ENCODE assay signal across 13 mouse cellular contexts in genomic region chr12:80103089-80103488, GRCm38 (mm10). TPM values are rescaled to one million over a fixed set of nuclear protein-coding genes. Genes with fewer than 3 reads are reported as not detected.
A peak's percentile ranks its signal among the peaks of the same experiment; 100 is the strongest.
DNase-seq lines count a peak whose midpoint lies in the region; ATAC-seq and TF ChIP-seq lines count a peak whose summit lies in the region.
"Had no signal": no experiment of that assay in that cellular context is flagged by ENCODE, and none has a peak within 500 bp of the region (broad histone marks: within the 10 kb centered on the region; RNA-seq: fewer than 3 reads in every experiment).

No protein-coding gene starts in this region.

- no peak overlapping the region for H3K9ac ChIP-seq in heart, embryonic 11.5 days (ENCODE audit: low read depth, low read length)
- no peak overlapping the region for H3K9ac ChIP-seq in midbrain, embryonic 14.5 days (replicated peaks; ENCODE audit: low read length)
- H3K9ac ChIP-seq in liver, embryonic 14.5 days (replicated peaks), result no peak overlapping the region
- H3K9ac ChIP-seq in stomach, postnatal 0 days (ENCODE audit: low read length), result peak overlapping the region; percentile 31; the same call in 1 of the 2 replicates
- H3K9ac ChIP-seq: forebrain, postnatal 0 days; hindbrain, embryonic 14.5 days; midbrain, embryonic 15.5 days had no signal

- ATAC-seq in heart, embryonic 11.5 days (replicated peaks; ENCODE audit: insufficient number of reproducible peaks, low FRiP score, low TSS enrichment), result no peak
- ATAC-seq in midbrain, embryonic 14.5 days (ENCODE audit: low FRiP score, low TSS enrichment), result no peak
- peak; percentile 56 for ATAC-seq in liver, embryonic 14.5 days (ENCODE audit: insufficient read depth)
- peak; percentile 81 for ATAC-seq in stomach, postnatal 0 days (ENCODE audit: low FRiP score, low TSS enrichment)
- ATAC-seq: forebrain, postnatal 0 days; midbrain, embryonic 15.5 days had no signal

- no peak for TF ChIP-seq EP300 in liver, embryonic 14.5 days (IDR thresholded peaks at IDR 0.05; ENCODE audit: low read depth)
- no peak for TF ChIP-seq EP300 in stomach, postnatal 0 days (optimal IDR thresholded peaks at IDR 0.05)

- H3K9me3 ChIP-seq in heart, embryonic 10.5 days, result no peaks in the 10 kb centered on the region
- H3K9me3 ChIP-seq in heart, embryonic 11.5 days (replicated peaks; ENCODE audit: control insufficient read depth, low read length), result no peaks in the 10 kb centered on the region
- peaks cover 5% of the 10 kb centered on the region; the same call in 1 of the 2 replicates for H3K9me3 ChIP-seq in midbrain, embryonic 10.5 days (replicated peaks)
- H3K9me3 ChIP-seq in midbrain, embryonic 14.5 days (ENCODE audit: control insufficient read depth, low read length), result no peaks in the 10 kb centered on the region; the same call in 1 of the 2 replicates
- no peaks in the 10 kb centered on the region for H3K9me3 ChIP-seq in liver, embryonic 14.5 days (ENCODE audit: control insufficient read depth, low read length)
- no peaks in the 10 kb centered on the region for H3K9me3 ChIP-seq in stomach, postnatal 0 days (ENCODE audit: control insufficient read depth, low read length)
- H3K9me3 ChIP-seq: midbrain, embryonic 15.5 days had no signal

- H3K36me3 ChIP-seq in heart, embryonic 10.5 days, result peaks cover 13% of the 10 kb centered on the region
- H3K36me3 ChIP-seq in heart, embryonic 11.5 days (ENCODE audit: control insufficient read depth, insufficient read depth, low read length), result 0 out of 2 replicates have a peak, but pooled peaks cover 3% of the 10 kb centered on the region
- H3K36me3 ChIP-seq in midbrain, embryonic 10.5 days, result peaks cover 24% of the 10 kb centered on the region
- H3K36me3 ChIP-seq in midbrain, embryonic 14.5 days (ENCODE audit: control insufficient read depth, insufficient read depth, low read length), result no peaks in the 10 kb centered on the region
- no peaks in the 10 kb centered on the region for H3K36me3 ChIP-seq in liver, embryonic 14.5 days (replicated peaks; ENCODE audit: control insufficient read depth, insufficient read depth, low read depth)
- H3K36me3 ChIP-seq in stomach, postnatal 0 days (ENCODE audit: control insufficient read depth, insufficient read depth, low read length), result 0 out of 2 replicates have a peak, but pooled peaks cover 6% of the 10 kb centered on the region
- H3K36me3 ChIP-seq: midbrain, embryonic 15.5 days had no signal

- H3K27ac ChIP-seq in heart, embryonic 10.5 days, result peak overlapping the region; percentile 65; the same call in 1 of the 2 replicates
- H3K27ac ChIP-seq in heart, embryonic 11.5 days (ENCODE audit: low read depth, low read length), result no peak overlapping the region
- peak overlapping the region; percentile 46 for H3K27ac ChIP-seq in midbrain, embryonic 10.5 days (replicated peaks)
- no peak overlapping the region for H3K27ac ChIP-seq in midbrain, embryonic 14.5 days (replicated peaks; ENCODE audit: low read depth, low read length)
- 0 out of 2 replicates have a peak overlapping the region, but pooled peaks have one; percentile 13 for H3K27ac ChIP-seq in liver, embryonic 14.5 days
- peak overlapping the region; percentile 91 for H3K27ac ChIP-seq in stomach, postnatal 0 days (replicated peaks)
- H3K27ac ChIP-seq: heart, adult 2 months; hindbrain, embryonic 14.5 days; midbrain, embryonic 15.5 days had no signal

- WGBS in heart, embryonic 10.5 days, result 43% methylated on average over 4 of the region's 4 CpGs
- 45% methylated on average over 4 of the region's 4 CpGs for WGBS in heart, embryonic 11.5 days (ENCODE audit: insufficient replicate concordance)
- 74% methylated on average over 4 of the region's 4 CpGs for WGBS in midbrain, embryonic 10.5 days
- 81% methylated on average over 4 of the region's 4 CpGs for WGBS in midbrain, embryonic 14.5 days
- WGBS in liver, embryonic 14.5 days (ENCODE audit: insufficient replicate concordance), result 67% methylated on average over 4 of the region's 4 CpGs
- WGBS in stomach, postnatal 0 days, result 34% methylated on average over 4 of the region's 4 CpGs

- H3K27me3 ChIP-seq in heart, embryonic 10.5 days (ENCODE audit: insufficient read depth, poor library complexity, severe bottlenecking), result no peaks in the 10 kb centered on the region
- no peaks in the 10 kb centered on the region for H3K27me3 ChIP-seq in heart, embryonic 11.5 days (ENCODE audit: control insufficient read depth, insufficient read depth, low read length)
- no peaks in the 10 kb centered on the region for H3K27me3 ChIP-seq in midbrain, embryonic 10.5 days (ENCODE audit: low read depth, poor library complexity, severe bottlenecking)
- H3K27me3 ChIP-seq in midbrain, embryonic 14.5 days (ENCODE audit: control insufficient read depth, insufficient read depth, low read length), result no peaks in the 10 kb centered on the region
- no peaks in the 10 kb centered on the region for H3K27me3 ChIP-seq in liver, embryonic 14.5 days (ENCODE audit: control insufficient read depth, insufficient read depth, low read length)
- no peaks in the 10 kb centered on the region for H3K27me3 ChIP-seq in stomach, postnatal 0 days (ENCODE audit: control insufficient read depth, insufficient read depth, low read length)
- H3K27me3 ChIP-seq: midbrain, embryonic 15.5 days had no signal

- DNase-seq in heart, embryonic 10.5 days (ENCODE audit: low spot score), result no peak
- DNase-seq in midbrain, embryonic 10.5 days (ENCODE audit: low spot score), result no peak
- no peak for DNase-seq in midbrain, embryonic 14.5 days
- DNase-seq in liver, embryonic 14.5 days (ENCODE audit: low read depth in 3 of 3, low spot score in 3 of 3), result no peak
- no peak for DNase-seq in stomach, postnatal 0 days (ENCODE audit: low spot score)
- no peak for DNase-seq in cerebellum, postnatal 10 days
- no peak for DNase-seq in B cell, adult 2 months
- DNase-seq: forebrain, postnatal 0 days; heart, adult 2 months; right cerebral cortex, postnatal 25 days had no signal

- H3K4me2 ChIP-seq in heart, embryonic 11.5 days, result no peak overlapping the region
- H3K4me2 ChIP-seq in midbrain, embryonic 14.5 days (ENCODE audit: low read length), result no peak overlapping the region
- H3K4me2 ChIP-seq in liver, embryonic 14.5 days (ENCODE audit: low read depth), result peak overlapping the region; percentile 28; the same call in 1 of the 2 replicates
- H3K4me2 ChIP-seq in stomach, postnatal 0 days (replicated peaks; ENCODE audit: low read depth), result no peak overlapping the region; the same call in 1 of the 2 replicates
- H3K4me2 ChIP-seq: hindbrain, embryonic 14.5 days; midbrain, embryonic 15.5 days had no signal

- H3K4me1 ChIP-seq in heart, embryonic 10.5 days, result peaks cover 10% of the 10 kb centered on the region
- peaks cover 7% of the 10 kb centered on the region; the same call in 1 of the 2 replicates for H3K4me1 ChIP-seq in heart, embryonic 11.5 days (ENCODE audit: control insufficient read depth, insufficient read depth, low read length)
- H3K4me1 ChIP-seq in midbrain, embryonic 10.5 days, result peaks cover 7% of the 10 kb centered on the region; the same call in 1 of the 2 replicates
- H3K4me1 ChIP-seq in midbrain, embryonic 14.5 days (ENCODE audit: control insufficient read depth, insufficient read depth, low read length), result no peaks in the 10 kb centered on the region
- peaks cover 0 to 8% of the 10 kb centered on the region in 2 experiments; a peak in 2 of 4 replicates for H3K4me1 ChIP-seq in liver, embryonic 14.5 days (replicated peaks; ENCODE audit: control insufficient read depth in 2 of 2, insufficient read depth in 2 of 2, low read length in 1 of 2)
- peaks cover 2% of the 10 kb centered on the region; the same call in 1 of the 2 replicates for H3K4me1 ChIP-seq in stomach, postnatal 0 days (replicated peaks; ENCODE audit: control insufficient read depth, insufficient read depth)
- H3K4me1 ChIP-seq: midbrain, embryonic 15.5 days had no signal

- no peak overlapping the region for H3K4me3 ChIP-seq in heart, embryonic 10.5 days
- H3K4me3 ChIP-seq in heart, embryonic 11.5 days (ENCODE audit: low read depth, low read length), result no peak overlapping the region
- no peak overlapping the region for H3K4me3 ChIP-seq in midbrain, embryonic 10.5 days
- H3K4me3 ChIP-seq in midbrain, embryonic 14.5 days (replicated peaks; ENCODE audit: low read depth, low read length), result no peak overlapping the region
- H3K4me3 ChIP-seq in liver, embryonic 14.5 days (ENCODE audit: insufficient read depth in 1 of 2, low read depth in 2 of 2, low read length in 2 of 2), result no peak overlapping the region
- H3K4me3 ChIP-seq in stomach, postnatal 0 days (ENCODE audit: low read depth, low read length), result no peak overlapping the region
- H3K4me3 ChIP-seq: heart, adult 2 months; midbrain, embryonic 15.5 days had no signal

- no peak for TF ChIP-seq CTCF in liver, embryonic 14.5 days (IDR thresholded peaks at IDR 0.05; ENCODE audit: low read depth)
- TF ChIP-seq CTCF in stomach, postnatal 0 days (IDR thresholded peaks at IDR 0.05; ENCODE audit: low read depth), result no peak

RNA-seq across cellular contexts. Expression of gene Zfp36l1, which starts 9.7 kb away (rescaled TPM):
- 90.2 and 114 TPM in 2 replicates for polyA plus RNA-seq in heart, embryonic 10.5 days (2016; fragmentation: Nextera tagmentation; extraction: Ambion mirVana)
- 133 and 144 TPM in 2 replicates for polyA plus RNA-seq in heart, embryonic 11.5 days (2014; fragmentation: Nextera tagmentation; extraction: Ambion mirVana)
- 127 and 141 TPM in 2 replicates for polyA plus RNA-seq in midbrain, embryonic 10.5 days (2016; fragmentation: Nextera tagmentation; extraction: Ambion mirVana)
- 32.3 and 52.3 TPM in 2 replicates for polyA plus RNA-seq in midbrain, embryonic 14.5 days (2014; fragmentation: Nextera tagmentation; extraction: Ambion mirVana)
- polyA plus RNA-seq in liver, embryonic 14.5 days (2012; rRNA removed), result 19.4 and 23.5 TPM in 2 replicates
- 22.7 and 28.5 TPM in 2 replicates for polyA plus RNA-seq in liver, embryonic 14.5 days (2014; fragmentation: Nextera tagmentation; extraction: Ambion mirVana)
- 90.8 and 98.5 TPM in 2 replicates for polyA plus RNA-seq in stomach, postnatal 0 days (2015; fragmentation: Nextera tagmentation; extraction: Ambion mirVana)

Comparison
In these comparisons a context has a peak if more than half of its experiments do, and no peak if none do; other contexts are left out.
1. H3K27ac ChIP-seq: peak in heart, embryonic 10.5 days (single experiment), midbrain, embryonic 10.5 days (single experiment), liver, embryonic 14.5 days (single experiment) and stomach, postnatal 0 days (single experiment); none in heart, embryonic 11.5 days (single experiment) and midbrain, embryonic 14.5 days (single experiment).
2. ATAC-seq: peak in liver, embryonic 14.5 days (single experiment) and stomach, postnatal 0 days (single experiment); none in heart, embryonic 11.5 days (single experiment) and midbrain, embryonic 14.5 days (single experiment).